Mouse (Mus musculus): ENCODE measurements at regions not wholly inside any gene's neighbourhood (a gene's known extent, or its start where the extent isn't known, plus 50 kb on each side); places are given as distances from the start of the nearest gene placed in this dataset.

DNA sequence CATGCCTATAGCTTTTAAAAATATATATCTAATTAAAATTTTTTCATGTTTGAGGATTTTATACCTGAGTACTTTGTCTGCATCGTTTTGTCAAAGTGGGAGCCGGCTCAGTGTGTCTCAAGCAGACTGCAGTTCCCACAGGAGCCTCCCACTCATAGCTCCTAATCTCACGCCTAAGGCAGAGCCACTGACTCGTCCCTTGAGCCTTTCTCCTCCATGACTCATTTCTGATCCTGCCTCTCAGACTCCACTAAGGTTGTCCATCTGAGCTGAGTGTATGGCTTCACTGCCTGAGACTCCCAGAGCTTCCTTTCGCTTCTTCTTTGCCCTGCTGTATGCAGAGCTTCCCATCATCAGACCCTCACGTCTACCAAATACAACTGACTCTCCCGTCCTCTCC lies 98.8 kb downstream of the Efnb2 start:
- no peak for DNase-seq (ENCODE audit: low read depth)

DNA sequence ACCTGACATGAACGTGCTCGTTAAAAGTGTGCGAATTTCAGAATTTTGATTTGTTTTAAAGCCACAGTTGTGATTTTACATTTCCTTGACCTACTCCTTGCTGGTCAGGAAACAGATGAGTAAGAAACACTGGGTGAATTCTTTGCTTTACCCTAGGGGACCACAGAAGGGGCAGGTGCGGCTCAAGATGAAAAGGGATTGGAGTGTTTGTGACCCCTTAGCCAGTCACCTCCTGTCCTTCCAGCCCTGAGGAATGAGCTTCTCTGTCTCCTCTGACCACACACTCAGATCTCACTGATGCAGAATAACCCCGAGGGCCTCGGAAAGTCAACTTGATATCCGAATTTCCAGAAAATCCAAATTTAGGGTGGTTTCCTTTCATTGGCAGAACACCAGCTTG lies 103.0 kb downstream of the Efnb2 start:
- DNase-seq (ENCODE audit: low read depth), result no peak

DNA sequence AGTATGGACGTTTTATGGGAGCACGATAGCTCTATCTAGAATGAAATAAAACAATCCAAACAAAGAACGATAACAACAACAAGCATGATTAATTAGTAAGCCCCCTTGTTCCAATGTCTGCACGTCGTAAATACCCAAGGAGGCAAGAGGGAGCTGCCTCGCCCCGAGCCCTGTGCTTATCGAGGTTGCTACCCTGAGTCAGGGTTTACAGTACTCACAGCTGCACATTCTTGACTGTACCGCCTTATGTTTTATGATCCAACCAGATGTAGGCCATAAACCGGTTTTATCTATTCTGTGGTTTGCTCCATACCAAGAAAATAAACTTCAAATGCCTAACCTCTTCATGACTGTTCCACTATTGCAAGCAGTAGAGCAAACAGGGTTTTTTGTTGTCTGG lies 104.9 kb downstream of the Efnb2 start:
- DNase-seq (ENCODE audit: low read depth), result no peak

DNA sequence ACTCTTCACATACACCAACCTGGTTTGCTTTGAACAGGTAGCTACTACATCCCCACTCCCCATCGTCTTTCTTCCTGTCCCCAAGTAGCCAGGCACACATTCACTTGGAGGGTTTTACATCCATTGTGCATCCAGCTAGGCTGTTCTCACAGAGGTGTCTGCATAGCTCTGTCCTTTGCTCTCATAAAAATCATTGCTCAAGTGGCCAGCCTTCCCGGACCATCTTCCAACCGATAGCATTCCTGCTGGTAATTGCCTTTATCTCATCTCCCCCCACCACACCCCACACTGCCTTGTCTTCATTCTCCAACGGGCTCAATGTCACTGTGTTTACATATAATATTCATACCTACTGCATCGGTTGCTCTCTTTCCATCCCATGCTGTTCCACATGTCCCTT lies 106.4 kb downstream of the Efnb2 start:
- DNase-seq (ENCODE audit: low read depth), result no peak

DNA sequence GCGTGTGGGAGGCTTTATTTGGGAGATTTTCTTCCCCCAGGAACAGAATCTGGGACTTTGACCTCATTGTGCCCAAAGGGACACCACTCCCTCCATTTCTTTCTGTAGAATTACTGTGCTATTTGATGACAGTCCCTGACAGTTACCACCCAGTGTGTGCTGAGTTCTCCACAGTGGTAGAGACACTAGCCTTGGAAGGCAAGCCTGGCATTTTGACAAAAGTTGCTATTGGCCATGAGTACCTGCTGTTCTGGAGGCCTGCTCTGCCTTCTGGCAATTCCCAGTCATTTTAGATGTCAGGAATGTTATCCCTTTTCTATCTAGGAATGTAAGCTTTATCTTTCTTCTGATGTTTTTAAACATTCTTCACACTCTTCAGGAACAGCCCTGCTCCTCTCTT lies 108.3 kb downstream of the Efnb2 start:
- DNase-seq (ENCODE audit: low read depth), result no peak

DNA sequence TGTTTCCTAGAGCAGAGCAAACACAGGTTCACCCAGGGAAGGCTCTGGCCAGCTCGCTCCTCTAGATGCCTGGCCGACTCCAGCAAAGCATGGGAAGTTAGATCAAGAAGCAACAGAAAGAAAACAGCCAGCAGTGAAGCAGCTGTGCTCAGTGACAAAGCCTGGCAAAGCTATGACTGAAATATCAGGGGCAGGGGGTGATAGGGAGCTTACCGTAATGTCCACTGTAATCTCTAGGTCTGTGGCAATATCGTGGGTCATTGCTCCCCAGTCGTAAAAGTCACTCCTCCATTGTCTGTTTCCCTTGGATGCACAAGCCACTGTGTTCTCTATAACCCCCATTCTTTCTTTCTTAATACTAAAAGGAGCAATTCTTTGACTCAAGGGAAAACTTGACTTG lies 124.4 kb downstream of the Efnb2 start:
- DNase-seq (ENCODE audit: low read depth), result no peak

DNA sequence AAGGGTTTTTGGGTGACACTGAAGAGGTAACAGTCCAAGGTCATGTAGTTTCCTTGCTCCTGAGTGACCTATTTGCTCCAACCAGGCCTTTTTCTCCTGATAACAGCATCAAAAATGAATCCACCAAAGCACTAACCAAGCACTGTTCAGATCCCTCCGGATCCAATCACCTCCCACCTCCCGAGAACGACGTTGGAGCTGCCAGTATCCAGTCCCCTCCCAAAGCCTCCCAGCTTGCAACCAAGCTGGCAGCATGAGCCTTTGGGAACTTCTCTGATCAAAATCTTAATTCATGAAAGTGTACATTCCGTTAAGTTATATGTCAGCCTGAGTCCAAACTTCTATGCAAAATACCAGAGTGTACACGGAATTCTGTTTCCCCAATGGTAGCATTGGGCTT lies 126.3 kb downstream of the Efnb2 start:
- DNase-seq (ENCODE audit: low read depth), result no peak

DNA sequence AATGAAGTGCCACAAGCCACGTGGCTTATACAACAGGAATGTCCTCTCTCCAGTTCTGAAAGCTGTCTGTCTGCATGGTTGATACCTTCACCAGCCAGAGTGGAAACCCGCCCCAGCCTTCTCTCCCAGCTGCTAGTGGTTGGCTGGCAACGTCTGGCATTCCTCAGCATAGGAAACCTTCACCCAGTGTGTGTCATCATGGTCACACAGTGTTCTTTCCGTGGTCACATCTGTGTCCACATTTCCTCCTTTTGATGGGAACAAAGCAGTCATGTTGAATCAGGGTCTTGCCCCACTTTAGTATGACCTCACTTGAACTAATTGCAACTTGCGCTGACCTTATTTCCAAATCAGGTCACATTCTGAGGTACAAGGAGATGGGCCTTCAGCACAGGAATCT lies 128.1 kb downstream of the Efnb2 start:
- DNase-seq (ENCODE audit: low read depth), result no peak

DNA sequence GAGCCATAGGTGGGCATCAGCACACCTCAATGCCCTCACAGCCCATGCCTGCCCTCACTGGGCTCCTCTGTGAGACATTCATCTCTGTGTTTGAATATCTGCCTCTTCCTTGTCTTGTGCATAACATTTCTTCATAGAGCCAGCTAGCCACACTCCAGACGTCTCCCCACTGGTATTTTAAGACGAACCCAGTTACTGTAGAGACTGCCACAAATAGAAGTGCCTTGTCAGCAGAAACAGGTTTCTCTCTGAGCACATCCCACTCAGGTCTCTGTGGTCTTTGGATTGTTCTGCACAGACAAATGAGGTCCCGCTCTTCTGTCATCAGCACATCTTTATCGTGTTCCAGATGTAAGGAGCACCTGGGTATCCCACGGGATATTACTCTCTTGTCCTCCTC lies 130.5 kb downstream of the Efnb2 start:
- no peak for DNase-seq (ENCODE audit: low read depth)

DNA sequence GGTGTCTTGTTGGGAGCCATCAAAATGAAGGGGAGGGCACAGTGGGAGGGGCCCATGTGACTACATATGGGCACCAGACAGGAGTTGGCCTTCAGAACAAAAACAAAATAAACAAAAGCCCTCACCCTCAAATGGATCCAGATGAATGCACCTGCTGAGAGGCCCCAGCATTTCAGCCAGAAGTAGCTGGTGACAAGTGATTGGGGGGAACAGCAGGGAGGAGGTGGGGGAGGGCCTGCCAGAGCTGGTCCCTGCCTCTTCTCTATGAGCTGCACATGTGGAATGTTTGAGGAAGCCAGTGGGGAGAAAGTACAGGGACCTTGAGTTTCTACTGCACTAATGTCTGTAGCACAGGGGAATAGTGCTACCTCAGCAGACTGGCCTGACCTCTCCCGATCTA lies 139.5 kb downstream of the Efnb2 start:
- DNase-seq (ENCODE audit: low read depth), result no peak

DNA sequence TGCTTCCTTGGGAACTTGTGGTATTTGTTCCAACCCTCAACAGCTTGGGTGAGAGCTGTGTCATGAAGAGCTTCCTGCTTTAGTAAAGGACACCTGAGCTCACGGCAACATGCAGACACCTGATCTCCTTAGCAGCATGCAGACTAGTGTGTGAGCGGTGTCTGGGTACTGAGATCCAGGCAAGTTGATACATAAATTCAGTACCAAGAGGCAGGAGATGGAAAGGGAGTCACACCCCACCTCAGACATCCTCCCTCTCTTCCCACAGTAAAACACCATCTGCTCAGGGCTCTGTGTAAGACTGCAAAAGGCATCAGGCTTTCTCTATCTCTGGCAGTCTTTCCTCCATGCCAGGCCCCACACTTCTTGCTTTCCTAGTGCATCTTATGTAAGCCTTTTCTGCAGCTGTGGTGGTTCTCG lies 141.3 kb downstream of the Efnb2 start:
- no peak for DNase-seq (ENCODE audit: low read depth)

DNA sequence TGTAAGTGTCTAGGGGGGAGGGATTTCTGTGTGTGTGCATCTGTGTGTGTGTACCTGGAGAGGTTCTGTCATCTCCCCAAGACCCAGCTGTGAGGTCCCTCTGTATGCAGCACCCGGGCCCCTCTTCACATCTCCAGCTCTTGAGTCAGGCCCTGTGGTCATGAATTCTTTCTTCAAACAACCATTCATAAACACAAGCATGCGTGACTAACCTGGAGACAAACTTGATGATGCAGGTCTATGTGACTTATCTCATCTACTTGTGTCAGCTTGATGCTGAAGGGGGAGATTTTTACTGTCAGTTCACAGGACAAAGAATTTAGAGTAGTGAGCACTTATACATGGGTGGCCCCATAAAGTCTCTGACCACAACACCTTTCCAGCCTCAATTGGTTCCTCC lies 143.4 kb downstream of the Efnb2 start:
- no peak for DNase-seq (ENCODE audit: low read depth)

DNA sequence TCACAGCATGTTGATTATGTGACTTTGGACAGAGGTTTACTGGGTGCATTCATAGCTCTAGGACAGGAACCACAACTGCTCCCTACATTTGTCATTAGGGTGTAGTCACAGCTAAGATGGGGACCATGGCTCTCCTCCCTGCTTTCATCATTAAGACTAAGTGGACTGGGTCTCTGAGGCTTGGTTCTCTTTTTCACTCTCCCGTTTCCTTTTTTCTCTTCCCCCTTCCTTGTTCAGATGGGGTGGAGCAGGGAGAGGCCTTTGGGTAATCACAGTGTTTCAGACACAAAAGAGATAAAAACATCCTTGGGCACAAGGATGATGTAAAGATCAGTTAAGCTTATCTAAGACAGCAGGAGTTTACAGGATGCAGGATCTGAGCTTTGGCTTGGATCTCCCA lies 144.8 kb downstream of the Efnb2 start:
- DNase-seq (ENCODE audit: low read depth), result no peak

DNA sequence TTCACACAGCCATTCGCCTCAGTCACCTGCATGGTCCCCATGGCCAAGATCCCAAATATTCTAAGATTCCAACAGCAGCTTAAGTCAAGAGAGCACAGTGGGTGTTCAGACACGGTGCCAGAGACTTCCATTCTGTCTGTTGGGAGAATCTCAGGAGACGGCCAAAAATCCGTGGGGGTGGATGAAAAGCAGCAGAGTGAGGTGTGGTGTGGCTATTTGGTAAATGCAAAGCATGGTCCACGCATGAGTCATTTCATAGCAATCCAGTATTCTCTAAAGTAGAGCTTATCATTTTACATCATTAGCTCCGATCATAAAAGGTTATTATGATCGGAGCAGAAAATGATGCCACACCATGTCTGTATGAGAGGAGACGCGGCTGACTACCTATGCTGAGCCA lies 161.1 kb downstream of the Efnb2 start:
- no peak for DNase-seq (ENCODE audit: low read depth)

DNA sequence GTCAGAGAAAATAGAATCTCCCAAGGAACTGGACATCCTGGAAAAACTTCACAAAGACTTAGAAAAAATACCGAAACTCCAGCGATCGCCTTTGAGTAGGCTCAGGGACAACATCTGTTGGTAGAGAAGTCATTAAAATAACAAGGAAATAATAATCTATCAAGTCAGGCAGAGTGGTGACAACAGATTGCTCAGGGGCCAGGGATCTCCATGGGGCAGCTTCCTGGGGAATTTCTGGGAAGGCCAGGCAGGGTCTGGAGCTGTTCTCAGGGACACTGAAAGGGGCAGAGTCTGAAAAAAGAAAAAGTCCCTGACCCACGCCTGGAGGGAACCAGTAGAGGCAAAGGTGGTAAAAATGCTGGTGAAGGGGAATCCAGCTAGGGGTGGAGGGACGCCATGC lies 162.3 kb downstream of the Efnb2 start:
- DNase-seq (ENCODE audit: low read depth), result no peak

DNA sequence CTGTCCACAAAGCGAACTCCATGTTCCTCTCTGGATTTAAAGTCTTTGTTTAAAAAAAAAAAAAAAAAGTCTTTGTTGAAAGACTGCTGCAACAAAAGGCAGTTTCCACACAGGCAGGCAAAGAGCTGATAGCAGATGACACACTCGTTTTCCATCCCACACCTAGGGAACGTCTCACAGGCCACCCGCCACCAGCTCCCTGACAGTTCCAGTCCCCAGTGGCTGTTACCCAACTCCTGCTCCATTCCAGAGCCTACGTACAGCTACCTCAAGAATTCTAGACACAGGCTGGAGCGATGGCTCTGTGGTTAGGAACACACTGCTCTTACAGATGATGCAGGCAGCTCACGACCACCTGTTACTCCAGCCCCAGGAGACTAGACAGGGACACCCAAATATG lies 165.6 kb downstream of the Efnb2 start:
- DNase-seq (ENCODE audit: low read depth), result no peak

DNA sequence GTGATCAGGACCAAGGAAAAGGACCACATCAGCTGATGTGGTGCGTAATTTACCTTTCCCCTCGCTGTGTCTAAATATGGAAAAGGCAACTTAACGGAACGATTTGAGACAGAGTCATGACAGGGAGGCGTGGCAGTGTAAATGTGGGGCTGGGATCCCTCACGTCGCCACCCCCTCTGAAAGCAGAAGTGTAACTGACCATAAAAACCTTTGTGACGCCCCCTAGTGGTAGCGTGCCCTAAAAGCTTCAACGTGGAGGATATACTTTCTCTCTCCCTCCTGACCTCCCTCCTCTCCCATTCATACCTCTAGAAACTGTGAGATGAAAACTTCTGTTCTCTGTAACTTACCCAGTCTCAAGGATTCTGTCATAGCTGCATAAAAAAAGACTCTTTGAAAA lies 166.8 kb downstream of the Efnb2 start:
- no peak for DNase-seq (ENCODE audit: low read depth)

DNA sequence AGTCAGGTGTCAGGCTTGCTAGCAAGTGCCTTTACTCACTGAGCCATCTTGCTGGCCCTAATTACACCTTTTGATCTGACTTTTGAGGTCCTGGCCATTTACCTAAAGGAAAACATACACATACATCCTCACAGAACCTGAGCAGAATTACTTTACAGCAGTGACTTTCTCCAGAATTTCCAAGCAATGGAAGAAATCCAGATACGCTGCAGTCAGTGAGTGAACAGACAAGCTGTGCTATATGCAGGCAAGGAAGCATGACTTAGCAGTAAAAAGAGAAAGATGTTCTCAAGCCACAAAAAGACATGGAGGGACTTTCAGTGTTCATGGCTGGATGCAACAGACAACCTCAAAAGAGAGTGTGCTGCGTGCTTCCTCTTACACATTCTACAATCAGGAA lies 169.1 kb downstream of the Efnb2 start:
- no peak for DNase-seq (ENCODE audit: low read depth)

DNA sequence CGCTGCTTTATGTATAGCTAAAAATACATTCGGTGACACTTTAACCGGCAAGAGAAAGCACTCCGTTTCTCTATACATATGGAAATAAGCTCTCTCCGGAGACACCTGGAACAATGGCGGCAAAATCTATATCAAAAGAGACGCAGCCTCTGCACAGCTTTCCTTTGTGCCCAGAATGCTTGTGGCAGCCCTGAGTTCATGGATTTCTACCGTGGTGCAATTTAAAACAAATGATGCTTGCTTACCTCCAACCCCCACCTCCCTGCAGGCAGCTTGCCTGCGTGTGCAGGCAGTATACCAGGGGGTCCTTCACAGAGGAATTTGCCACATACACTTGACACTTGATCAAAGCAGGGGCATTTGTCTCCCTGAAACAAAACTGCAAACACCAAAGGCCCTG lies 171.3 kb downstream of the Efnb2 start:
- no peak for DNase-seq (ENCODE audit: low read depth)

DNA sequence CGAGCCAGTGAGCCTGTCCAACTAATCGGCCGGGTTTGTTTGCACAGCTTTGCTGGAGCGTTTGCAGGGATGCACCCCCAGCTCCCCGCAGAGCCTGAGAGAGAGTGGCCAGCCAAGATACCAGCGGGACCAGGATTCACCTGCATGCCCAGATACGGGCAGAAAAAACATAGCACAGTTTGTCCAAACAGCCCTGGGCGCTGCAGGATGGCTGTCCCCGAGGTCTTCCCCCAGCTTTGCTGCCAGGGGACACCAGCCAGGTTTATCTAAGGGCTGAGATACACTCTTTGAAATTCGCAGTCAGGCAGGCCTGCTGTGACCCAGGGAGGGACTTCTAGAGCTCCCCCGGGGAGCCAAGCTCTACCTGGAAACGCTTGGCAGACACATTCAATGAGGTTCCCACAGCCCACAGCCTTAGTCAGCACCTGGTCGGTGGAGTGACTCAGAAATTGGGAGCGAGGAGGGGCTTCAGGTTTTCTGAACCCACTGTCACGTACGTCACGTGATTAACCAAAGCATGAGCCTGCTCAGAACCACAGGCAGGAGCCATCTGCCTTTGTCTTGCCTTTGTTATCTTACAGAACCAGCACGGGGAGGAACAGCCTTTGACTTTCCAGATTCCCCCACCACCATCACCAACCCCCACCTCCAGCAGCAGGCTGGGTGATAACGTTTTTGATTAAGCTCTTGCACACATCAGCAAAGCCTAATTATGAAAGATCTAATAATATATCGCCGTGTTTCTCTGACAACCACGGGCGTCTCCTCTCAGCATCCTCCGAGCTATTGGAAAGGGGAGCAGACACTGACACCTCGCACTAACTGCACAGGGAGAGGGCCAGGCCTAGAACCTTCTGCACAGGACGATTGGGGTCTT lies 172.1 kb downstream of the Efnb2 start:
- DNase-seq (ENCODE audit: low read depth), result peak; percentile 57

DNA sequence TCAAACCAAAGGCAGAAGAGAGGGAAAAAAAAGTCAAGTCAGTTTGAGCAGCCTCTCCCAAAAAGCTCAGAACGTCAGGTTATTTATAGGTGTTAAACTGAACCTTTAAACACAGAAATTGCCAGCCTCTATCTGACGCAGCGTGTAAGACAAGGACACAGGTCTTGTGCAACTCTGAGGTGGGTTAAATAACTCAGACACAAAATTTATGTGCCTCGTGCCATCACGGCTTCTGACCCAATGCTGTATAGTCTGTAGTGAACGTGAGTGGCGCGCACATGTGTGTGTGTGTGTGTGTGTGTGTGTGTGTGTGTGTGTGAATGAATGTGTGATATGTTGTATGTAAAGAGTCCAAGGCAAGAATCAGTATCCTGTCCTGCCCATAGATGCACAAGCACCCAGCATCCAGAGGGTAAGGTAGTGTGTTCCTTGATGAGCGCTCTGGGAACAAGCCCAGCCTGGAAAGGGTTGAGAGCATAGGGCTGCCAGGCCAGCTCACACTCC lies 172.8 kb downstream of the Efnb2 start:
- no peak for DNase-seq (ENCODE audit: low read depth)

DNA sequence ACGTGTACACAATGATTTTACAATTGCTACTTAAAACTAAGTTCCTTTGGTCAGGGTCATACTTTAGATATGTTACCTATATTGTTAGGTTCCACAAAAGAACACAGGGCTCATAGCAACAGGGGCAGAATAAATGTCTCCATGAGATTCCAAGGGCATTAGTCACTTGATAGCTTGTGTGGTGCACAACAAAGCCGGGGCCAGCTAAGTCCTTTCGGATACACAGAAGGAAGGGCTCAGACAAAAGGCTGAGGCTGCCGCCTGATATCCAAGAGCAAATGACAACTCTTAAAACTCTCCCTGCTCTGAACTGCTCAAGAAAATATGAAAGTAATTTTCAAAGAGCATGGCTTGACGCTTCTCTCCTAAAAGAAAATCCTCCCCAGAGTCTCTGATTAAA lies 173.3 kb downstream of the Efnb2 start:
- DNase-seq (ENCODE audit: low read depth), result no peak

DNA sequence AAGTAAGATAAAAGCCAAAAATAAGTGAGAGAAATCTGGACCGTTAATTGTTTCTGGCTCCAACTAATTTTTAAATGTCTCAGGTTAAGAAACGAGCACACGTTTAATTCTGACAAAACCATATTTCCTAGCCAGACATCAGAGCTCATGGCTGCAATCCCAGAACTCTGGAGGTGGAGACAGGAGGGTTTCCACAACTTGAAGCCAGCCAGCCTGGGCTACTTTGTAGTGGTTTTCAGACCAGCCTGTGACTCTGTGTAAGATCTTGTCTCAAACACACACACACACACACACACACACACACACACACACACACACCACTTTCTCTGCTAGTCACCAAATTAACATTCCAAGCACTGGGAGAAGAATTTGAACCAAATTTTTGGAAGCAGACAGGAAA lies 174.2 kb downstream of the Efnb2 start:
- DNase-seq (ENCODE audit: low read depth), result no peak

DNA sequence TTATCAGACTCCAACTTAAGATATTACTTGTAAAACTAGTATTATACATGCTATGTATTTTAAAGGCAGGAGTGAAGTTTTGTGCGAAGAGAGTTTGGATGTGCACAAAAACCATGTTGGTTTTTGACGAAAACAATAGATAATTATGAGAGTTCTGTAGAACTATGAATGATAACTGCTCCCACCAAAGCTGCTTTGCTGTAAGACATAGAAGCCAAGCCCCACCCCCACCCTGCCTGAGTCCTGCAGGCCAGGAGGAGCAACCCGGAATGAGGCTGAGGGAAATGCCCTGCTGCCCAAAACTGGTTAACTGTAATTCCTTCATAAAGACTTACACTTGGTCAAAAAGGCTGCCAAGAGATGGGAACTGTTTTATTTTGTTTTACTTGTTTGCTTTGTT lies 175.8 kb downstream of the Efnb2 start:
- no peak for DNase-seq (ENCODE audit: low read depth)
